Mouse (Mus musculus): ENCODE results near the gene Pcdh15. TPM values are rescaled to one million over a fixed set of nuclear protein-coding genes. Genes with fewer than 3 reads are reported as not detected.

Pcdh15 gene
- polyA plus RNA-seq, 1 experiment from 2014 or later: 0.62 TPM

GRCm38 (mm10) chr10:73431345-73431744, 332.2 kb downstream of the Pcdh15 start:
- ATAC-seq (ENCODE audit: low FRiP score, low TSS enrichment): no peak
- Histone ChIP-seq H3K27me3 (ENCODE audit: control insufficient read depth, insufficient read depth, low read length) (no peaks in the 10 kb centered on the region), H3K27ac (ENCODE audit: low read depth, low read length) (no peak overlapping the region), H3K4me1 (ENCODE audit: control insufficient read depth, insufficient read depth, low read length) (no peaks in the 10 kb centered on the region), H3K4me3 (ENCODE audit: low read length) (no peak overlapping the region), H3K9ac (ENCODE audit: low read depth, low read length) (no peak overlapping the region), H3K36me3 (ENCODE audit: control insufficient read depth, insufficient read depth, low read length) (no peaks in the 10 kb centered on the region), H3K9me3 (ENCODE audit: control insufficient read depth, low read length) (no peaks in the 10 kb centered on the region), H3K4me2 (replicated peaks; ENCODE audit: low read depth, low read length) (no peak overlapping the region)
- 94% methylated on average over 3 of the region's 3 CpGs for WGBS

GRCm38 (mm10) chr10:73484082-73484481, 384.9 kb downstream of the Pcdh15 start:
- Histone ChIP-seq H3K27me3 (ENCODE audit: control insufficient read depth, insufficient read depth, low read length) (no peaks in the 10 kb centered on the region), H3K9me3 (ENCODE audit: control insufficient read depth, low read length) (no peaks in the 10 kb centered on the region), H3K9ac (ENCODE audit: low read depth, low read length) (no peak overlapping the region), H3K4me3 (ENCODE audit: low read length) (no peak overlapping the region), H3K4me2 (replicated peaks; ENCODE audit: low read depth, low read length) (no peak overlapping the region), H3K36me3 (ENCODE audit: control insufficient read depth, insufficient read depth, low read length) (no peaks in the 10 kb centered on the region), H3K27ac (ENCODE audit: low read depth, low read length) (no peak overlapping the region), H3K4me1 (ENCODE audit: control insufficient read depth, insufficient read depth, low read length) (no peaks in the 10 kb centered on the region)
- 29% methylated on average over 2 of the region's 2 CpGs for WGBS
- ATAC-seq (ENCODE audit: low FRiP score, low TSS enrichment): no peak

- H3K4me3 ChIP-seq (ENCODE audit: low read length): no peak overlapping the region
- 82% methylated on average over 5 of the region's 5 CpGs for WGBS
- no peak overlapping the region for H3K27ac ChIP-seq (ENCODE audit: low read depth, low read length)
- no peaks in the 10 kb centered on the region for H3K27me3 ChIP-seq (ENCODE audit: control insufficient read depth, insufficient read depth, low read length)
- H3K9ac ChIP-seq (ENCODE audit: low read depth, low read length): no peak overlapping the region
- H3K36me3 ChIP-seq (ENCODE audit: control insufficient read depth, insufficient read depth, low read length): no peaks in the 10 kb centered on the region
- H3K4me1 ChIP-seq (ENCODE audit: control insufficient read depth, insufficient read depth, low read length): no peaks in the 10 kb centered on the region
- ATAC-seq (ENCODE audit: low FRiP score, low TSS enrichment): no peak
- H3K4me2 ChIP-seq (replicated peaks; ENCODE audit: low read depth, low read length): no peak overlapping the region
- no peaks in the 10 kb centered on the region for H3K9me3 ChIP-seq (ENCODE audit: control insufficient read depth, low read length)
Measured at GRCm38 (mm10) chr10:73491654-73492053, 392.5 kb downstream of the Pcdh15 start.

GRCm38 (mm10) chr10:73514846-73515245, 415.7 kb downstream of the Pcdh15 start:
- no peak overlapping the region for H3K4me3 ChIP-seq (ENCODE audit: low read length)
- H3K9ac ChIP-seq (ENCODE audit: low read depth, low read length): no peak overlapping the region
- H3K4me1 ChIP-seq (ENCODE audit: control insufficient read depth, insufficient read depth, low read length): no peaks in the 10 kb centered on the region
- ATAC-seq (ENCODE audit: low FRiP score, low TSS enrichment): no peak
- no peak overlapping the region for H3K27ac ChIP-seq (ENCODE audit: low read depth, low read length)
- no peak overlapping the region for H3K4me2 ChIP-seq (replicated peaks; ENCODE audit: low read depth, low read length)
- H3K9me3 ChIP-seq (ENCODE audit: control insufficient read depth, low read length): no peaks in the 10 kb centered on the region
- WGBS: 87% methylated on average over 3 of the region's 3 CpGs
- no peaks in the 10 kb centered on the region for H3K36me3 ChIP-seq (ENCODE audit: control insufficient read depth, insufficient read depth, low read length)
- no peaks in the 10 kb centered on the region for H3K27me3 ChIP-seq (ENCODE audit: control insufficient read depth, insufficient read depth, low read length)

- no peak overlapping the region for H3K4me3 ChIP-seq (ENCODE audit: low read length)
- 66% methylated on average over 2 of the region's 2 CpGs for WGBS
- H3K9ac ChIP-seq (ENCODE audit: low read depth, low read length): no peak overlapping the region
- H3K4me2 ChIP-seq (replicated peaks; ENCODE audit: low read depth, low read length): no peak overlapping the region
- no peaks in the 10 kb centered on the region for H3K9me3 ChIP-seq (ENCODE audit: control insufficient read depth, low read length)
- H3K27ac ChIP-seq (ENCODE audit: low read depth, low read length): no peak overlapping the region
- no peak for ATAC-seq (ENCODE audit: low FRiP score, low TSS enrichment)
- no peaks in the 10 kb centered on the region for H3K27me3 ChIP-seq (ENCODE audit: control insufficient read depth, insufficient read depth, low read length)
- no peaks in the 10 kb centered on the region for H3K36me3 ChIP-seq (ENCODE audit: control insufficient read depth, insufficient read depth, low read length)
- no peaks in the 10 kb centered on the region for H3K4me1 ChIP-seq (ENCODE audit: control insufficient read depth, insufficient read depth, low read length)
Measured at GRCm38 (mm10) chr10:73515742-73516141, 416.6 kb downstream of the Pcdh15 start.

- no peaks in the 10 kb centered on the region for H3K36me3 ChIP-seq (ENCODE audit: control insufficient read depth, insufficient read depth, low read length)
- H3K27me3 ChIP-seq (ENCODE audit: control insufficient read depth, insufficient read depth, low read length): no peaks in the 10 kb centered on the region
- 90% methylated on average over 3 of the region's 3 CpGs for WGBS
- H3K27ac ChIP-seq (ENCODE audit: low read depth, low read length): no peak overlapping the region
- no peaks in the 10 kb centered on the region for H3K4me1 ChIP-seq (ENCODE audit: control insufficient read depth, insufficient read depth, low read length)
- H3K9me3 ChIP-seq (ENCODE audit: control insufficient read depth, low read length): no peaks in the 10 kb centered on the region
- H3K4me3 ChIP-seq (ENCODE audit: low read length): no peak overlapping the region
- H3K9ac ChIP-seq (ENCODE audit: low read depth, low read length): no peak overlapping the region
- H3K4me2 ChIP-seq (replicated peaks; ENCODE audit: low read depth, low read length): no peak overlapping the region
- ATAC-seq (ENCODE audit: low FRiP score, low TSS enrichment): no peak
Measured at GRCm38 (mm10) chr10:73519438-73519837, 420.3 kb downstream of the Pcdh15 start.

GRCm38 (mm10) chr10:73552831-73553230, 453.7 kb downstream of the Pcdh15 start:
- ATAC-seq (ENCODE audit: low FRiP score, low TSS enrichment): no peak
- Histone ChIP-seq H3K36me3 (ENCODE audit: control insufficient read depth, insufficient read depth, low read length) (no peaks in the 10 kb centered on the region), H3K27ac (ENCODE audit: low read depth, low read length) (no peak overlapping the region), H3K4me3 (ENCODE audit: low read length) (no peak overlapping the region), H3K9me3 (ENCODE audit: control insufficient read depth, low read length) (no peaks in the 10 kb centered on the region), H3K4me2 (replicated peaks; ENCODE audit: low read depth, low read length) (no peak overlapping the region), H3K9ac (ENCODE audit: low read depth, low read length) (no peak overlapping the region), H3K4me1 (ENCODE audit: control insufficient read depth, insufficient read depth, low read length) (no peaks in the 10 kb centered on the region), H3K27me3 (ENCODE audit: control insufficient read depth, insufficient read depth, low read length) (no peaks in the 10 kb centered on the region)
- 93% methylated on average over 10 of the region's 10 CpGs for WGBS

- no peak overlapping the region for H3K4me3 ChIP-seq (ENCODE audit: low read length)
- no peaks in the 10 kb centered on the region for H3K36me3 ChIP-seq (ENCODE audit: control insufficient read depth, insufficient read depth, low read length)
- no peaks in the 10 kb centered on the region for H3K27me3 ChIP-seq (ENCODE audit: control insufficient read depth, insufficient read depth, low read length)
- WGBS: 67% methylated on average over 7 of the region's 7 CpGs
- H3K4me2 ChIP-seq (replicated peaks; ENCODE audit: low read depth, low read length): no peak overlapping the region
- no peaks in the 10 kb centered on the region for H3K9me3 ChIP-seq (ENCODE audit: control insufficient read depth, low read length)
- H3K9ac ChIP-seq (ENCODE audit: low read depth, low read length): no peak overlapping the region
- H3K4me1 ChIP-seq (ENCODE audit: control insufficient read depth, insufficient read depth, low read length): no peaks in the 10 kb centered on the region
- no peak for ATAC-seq (ENCODE audit: low FRiP score, low TSS enrichment)
- H3K27ac ChIP-seq (ENCODE audit: low read depth, low read length): no peak overlapping the region
Measured at GRCm38 (mm10) chr10:73564216-73564615, 465.1 kb downstream of the Pcdh15 start.

GRCm38 (mm10) chr10:73574711-73575297, 475.7 kb downstream of the Pcdh15 start:
- WGBS: 96% methylated on average over 5 of the region's 5 CpGs
- H3K9me3 ChIP-seq (ENCODE audit: control insufficient read depth, low read length): no peaks in the 10 kb centered on the region
- no peak overlapping the region for H3K9ac ChIP-seq (ENCODE audit: low read depth, low read length)
- ATAC-seq (ENCODE audit: low FRiP score, low TSS enrichment): no peak
- no peaks in the 10 kb centered on the region for H3K4me1 ChIP-seq (ENCODE audit: control insufficient read depth, insufficient read depth, low read length)
- no peaks in the 10 kb centered on the region for H3K27me3 ChIP-seq (ENCODE audit: control insufficient read depth, insufficient read depth, low read length)
- H3K4me2 ChIP-seq (replicated peaks; ENCODE audit: low read depth, low read length): no peak overlapping the region
- no peak overlapping the region for H3K27ac ChIP-seq (ENCODE audit: low read depth, low read length)
- H3K4me3 ChIP-seq (ENCODE audit: low read length): no peak overlapping the region
- no peaks in the 10 kb centered on the region for H3K36me3 ChIP-seq (ENCODE audit: control insufficient read depth, insufficient read depth, low read length)
